ENCODE assay signal across 23 mouse cellular contexts in genomic region chr14:123037444-123037843, GRCm38 (mm10). TPM values are rescaled to one million over a fixed set of nuclear protein-coding genes. Genes with fewer than 3 reads are reported as not detected.
A peak's percentile ranks its signal among the peaks of the same experiment; 100 is the strongest.
DNase-seq lines count a peak whose midpoint lies in the region; ATAC-seq and TF ChIP-seq lines count a peak whose summit lies in the region.
"Had no signal": no experiment of that assay in that cellular context is flagged by ENCODE, and none has a peak within 500 bp of the region (broad histone marks: within the 10 kb centered on the region; RNA-seq: fewer than 3 reads in every experiment).

No protein-coding gene starts in this region.

- no peaks in the 10 kb centered on the region for H3K9me3 ChIP-seq in embryonic facial prominence, embryonic 11.5 days (replicated peaks; ENCODE audit: control insufficient read depth, low read length)
- no peaks in the 10 kb centered on the region for H3K9me3 ChIP-seq in embryonic facial prominence, embryonic 10.5 days
- H3K9me3 ChIP-seq: embryonic facial prominence, embryonic 12.5 days; G1E had no signal

- H3K4me2 ChIP-seq in embryonic facial prominence, embryonic 11.5 days (ENCODE audit: low read depth, low read length): no peak overlapping the region
- H3K4me2 ChIP-seq: embryonic facial prominence, embryonic 12.5 days had no signal

- DNase-seq in embryonic facial prominence, embryonic 11.5 days (ENCODE audit: low spot score): peak; percentile 32
- no peak for DNase-seq in embryonic facial prominence, embryonic 10.5 days (ENCODE audit: low spot score)
- DNase-seq in layer of hippocampus, adult 2 months (ENCODE audit: low spot score in 2 of 2): no peak
- no peak for DNase-seq in layer of hippocampus, adult 11-12 months (ENCODE audit: low spot score)
- DNase-seq in retina, postnatal 1 day: peak; percentile 54
- no peak for DNase-seq in retina, embryonic 14.5 days (ENCODE audit: low spot score)
- DNase-seq: adrenal gland, adult 8-10 months; adrenal gland, postnatal 14 days; adrenal gland, postnatal 36 days; B cell, adult 2 months; cerebellum, adult 11-12 months; cerebellum, adult 2 months; cerebellum, adult 9-10 months; cerebellum, postnatal 10 days; cerebellum, postnatal 25 days had no signal

- TF ChIP-seq CTCF in layer of hippocampus, adult 2 months (conservative IDR thresholded peaks at IDR 0.05): no peak

- H3K27ac ChIP-seq in embryonic facial prominence, embryonic 11.5 days (replicated peaks; ENCODE audit: low read depth, low read length): no peak overlapping the region
- no peak overlapping the region for H3K27ac ChIP-seq in embryonic facial prominence, embryonic 10.5 days (replicated peaks)
- peak overlapping the region; percentile 20; the same call in 1 of the 2 replicates for H3K27ac ChIP-seq in layer of hippocampus, adult 2 months
- H3K27ac ChIP-seq: embryonic facial prominence, embryonic 12.5 days had no signal

- no peak for ATAC-seq in embryonic facial prominence, embryonic 11.5 days (replicated peaks; ENCODE audit: insufficient number of reproducible peaks, low FRiP score, low TSS enrichment, low read depth)
- ATAC-seq: activated CD4-positive, CD25-positive, alpha-beta regulatory T cell, adult 4 months; CD4-positive, CD25-positive, alpha-beta regulatory T cell, adult 4 months; forebrain, embryonic 14.5 days; forebrain, embryonic 16.5 days; Patski had no signal

- no peak overlapping the region for H3K4me3 ChIP-seq in embryonic facial prominence, embryonic 11.5 days (ENCODE audit: low read depth, low read length)
- no peak overlapping the region for H3K4me3 ChIP-seq in embryonic facial prominence, embryonic 10.5 days
- H3K4me3 ChIP-seq in layer of hippocampus, adult 2 months: no peak overlapping the region
- H3K4me3 ChIP-seq: embryonic facial prominence, embryonic 12.5 days had no signal

- no peaks in the 10 kb centered on the region for H3K27me3 ChIP-seq in embryonic facial prominence, embryonic 11.5 days (ENCODE audit: control insufficient read depth, insufficient read depth, low read length)
- H3K27me3 ChIP-seq in embryonic facial prominence, embryonic 10.5 days (replicated peaks; ENCODE audit: low read depth, poor library complexity, severe bottlenecking): no peaks in the 10 kb centered on the region
- H3K27me3 ChIP-seq: CH12.LX; embryonic facial prominence, embryonic 12.5 days; Patski had no signal

- H3K4me1 ChIP-seq in embryonic facial prominence, embryonic 11.5 days (ENCODE audit: control insufficient read depth, insufficient read depth, low read length): no peaks in the 10 kb centered on the region
- no peaks in the 10 kb centered on the region; the same call in 1 of the 2 replicates for H3K4me1 ChIP-seq in embryonic facial prominence, embryonic 10.5 days
- H3K4me1 ChIP-seq: embryonic facial prominence, embryonic 12.5 days had no signal

- no peak overlapping the region for H3K9ac ChIP-seq in embryonic facial prominence, embryonic 11.5 days (replicated peaks; ENCODE audit: low read length)
- H3K9ac ChIP-seq: embryonic facial prominence, embryonic 12.5 days had no signal

- no peaks in the 10 kb centered on the region for H3K36me3 ChIP-seq in embryonic facial prominence, embryonic 11.5 days (replicated peaks; ENCODE audit: control insufficient read depth, insufficient read depth, low read depth, low read length)
- no peaks in the 10 kb centered on the region for H3K36me3 ChIP-seq in embryonic facial prominence, embryonic 10.5 days (replicated peaks)
- H3K36me3 ChIP-seq: embryonic facial prominence, embryonic 12.5 days; G1E had no signal

- WGBS in embryonic facial prominence, embryonic 11.5 days: 58% methylated on average over 2 of the region's 2 CpGs
- WGBS in embryonic facial prominence, embryonic 10.5 days: 73% methylated on average over 2 of the region's 2 CpGs

RNA-seq across cellular contexts. Expression of gene Tmtc4, which starts 53.6 kb away (rescaled TPM):
- polyA plus RNA-seq in embryonic facial prominence, embryonic 11.5 days (2014; fragmentation: Nextera tagmentation; extraction: Ambion mirVana): 39.3 and 40.3 TPM in 2 replicates
- polyA plus RNA-seq in embryonic facial prominence, embryonic 10.5 days (2016; fragmentation: Nextera tagmentation; extraction: Ambion mirVana): 32.2 and 32.4 TPM in 2 replicates
- total RNA-seq in layer of hippocampus, adult 2 months (2021): 10 to 100 TPM; 19.0 to 23.0 TPM

Comparison
In these comparisons a context has a peak if more than half of its experiments do, and no peak if none do; other contexts are left out.
1. DNase-seq: peak in embryonic facial prominence, embryonic 11.5 days (single experiment) and retina, postnatal 1 day (single experiment); none in embryonic facial prominence, embryonic 10.5 days (single experiment), layer of hippocampus, adult 2 months (0 of 2), layer of hippocampus, adult 11-12 months (single experiment) and retina, embryonic 14.5 days (single experiment).